Mouse (Mus musculus) right cerebral cortex, adult 18-20 months (tissue): ENCODE measurements around the gene Dcaf7.

Experiments used
- DNase-seq: peaks from one replicate; pipeline ENCODE4 v3.0.0; 2022; ENCODE audit warnings: mixed read lengths

The Dcaf7 gene

DNA sequence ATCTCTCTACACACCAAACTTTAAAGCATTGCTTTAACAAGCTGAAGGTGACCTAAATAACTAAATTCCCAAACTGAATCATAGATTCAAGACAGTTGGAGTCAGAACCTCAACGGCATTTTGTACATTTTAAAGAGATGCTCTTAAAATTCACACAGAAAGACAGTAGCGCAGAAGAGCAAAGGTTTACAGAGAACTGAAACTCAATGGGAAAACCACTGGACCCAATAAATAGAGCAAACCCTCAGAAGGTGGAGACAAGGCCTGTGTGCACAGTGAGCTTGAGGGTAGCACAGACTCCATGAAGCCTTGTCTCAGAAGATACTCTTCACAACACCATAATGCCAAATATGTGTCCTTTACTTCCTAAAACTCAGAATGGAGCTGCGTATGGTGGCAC is 9.1 kb downstream of the Dcaf7 start:
- DNase-seq, result no peak

DNA sequence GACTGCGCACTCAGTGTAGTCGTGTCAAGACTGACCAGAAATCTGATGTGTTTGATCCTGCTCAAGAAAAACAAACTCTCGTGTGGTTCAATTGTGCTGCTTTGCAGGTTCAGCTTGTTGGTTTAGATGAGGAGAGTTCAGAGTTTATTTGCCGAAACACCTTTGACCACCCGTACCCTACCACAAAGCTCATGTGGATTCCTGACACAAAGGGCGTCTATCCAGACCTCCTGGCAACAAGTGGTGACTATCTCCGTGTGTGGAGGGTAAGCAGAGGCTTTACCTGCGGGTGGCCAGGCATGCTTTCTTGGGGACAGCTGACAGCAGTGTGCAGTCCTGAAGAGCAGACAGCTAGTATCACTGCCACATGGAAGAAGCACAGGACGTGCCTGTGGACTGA is 9.9 kb downstream of the Dcaf7 start:
- no peak for DNase-seq

DNA sequence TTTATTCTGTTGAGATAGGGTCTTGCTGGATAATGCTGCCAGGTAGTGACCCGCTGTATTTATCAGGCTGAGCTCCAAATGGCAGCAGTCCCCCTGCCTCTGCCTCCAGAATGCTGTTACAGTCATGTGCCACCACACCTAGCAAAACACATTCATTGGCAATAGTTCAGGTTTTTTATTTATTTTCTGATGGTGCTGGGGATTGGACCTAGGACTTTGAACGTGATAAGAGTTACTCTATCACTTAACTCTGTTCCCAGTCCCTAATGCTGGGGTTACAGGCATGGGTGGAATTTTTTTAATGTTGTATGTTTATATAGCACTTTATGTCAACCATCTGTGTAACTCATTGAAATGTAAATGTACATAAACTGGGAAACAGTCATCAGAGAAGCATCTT is 17.2 kb downstream of the Dcaf7 start:
- DNase-seq, result no peak

DNA sequence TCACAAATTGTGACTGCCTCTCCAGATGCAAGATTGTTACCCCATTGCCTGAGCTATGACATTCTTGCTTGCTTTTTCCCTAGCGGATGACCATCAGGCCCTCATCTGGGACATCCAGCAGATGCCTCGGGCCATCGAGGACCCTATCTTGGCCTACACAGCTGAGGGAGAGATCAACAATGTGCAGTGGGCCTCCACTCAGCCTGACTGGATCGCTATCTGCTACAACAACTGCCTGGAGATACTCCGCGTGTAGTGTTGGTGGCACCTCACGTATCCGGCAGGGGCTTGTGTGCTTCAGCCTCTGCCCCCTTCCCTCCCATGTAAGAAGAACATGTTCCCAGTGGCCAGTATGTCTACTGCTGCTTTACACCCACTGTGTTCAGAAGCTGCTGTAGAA is 17.9 kb downstream of the Dcaf7 start:
- no peak for DNase-seq

DNA sequence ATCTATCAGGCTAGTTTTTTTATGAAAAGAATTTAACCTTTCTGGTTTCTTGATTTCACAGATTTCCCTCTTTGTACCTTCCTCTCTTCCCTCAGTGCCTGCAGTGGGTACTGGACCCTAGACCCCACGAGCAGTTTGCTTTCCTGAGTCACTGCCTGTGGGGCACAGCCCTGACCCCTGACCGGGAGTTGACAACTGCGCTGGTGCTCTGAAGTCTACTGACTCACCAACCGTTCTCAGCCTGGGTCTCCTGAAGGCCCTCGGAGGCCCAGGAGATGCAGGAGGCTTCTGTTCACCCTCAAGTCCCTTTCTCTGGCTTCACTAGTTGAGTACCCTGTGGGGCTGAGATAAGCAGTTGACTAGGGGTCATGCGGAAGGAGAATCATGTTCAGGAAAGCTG is 18.7 kb downstream of the Dcaf7 start:
- DNase-seq, result no peak

DNA sequence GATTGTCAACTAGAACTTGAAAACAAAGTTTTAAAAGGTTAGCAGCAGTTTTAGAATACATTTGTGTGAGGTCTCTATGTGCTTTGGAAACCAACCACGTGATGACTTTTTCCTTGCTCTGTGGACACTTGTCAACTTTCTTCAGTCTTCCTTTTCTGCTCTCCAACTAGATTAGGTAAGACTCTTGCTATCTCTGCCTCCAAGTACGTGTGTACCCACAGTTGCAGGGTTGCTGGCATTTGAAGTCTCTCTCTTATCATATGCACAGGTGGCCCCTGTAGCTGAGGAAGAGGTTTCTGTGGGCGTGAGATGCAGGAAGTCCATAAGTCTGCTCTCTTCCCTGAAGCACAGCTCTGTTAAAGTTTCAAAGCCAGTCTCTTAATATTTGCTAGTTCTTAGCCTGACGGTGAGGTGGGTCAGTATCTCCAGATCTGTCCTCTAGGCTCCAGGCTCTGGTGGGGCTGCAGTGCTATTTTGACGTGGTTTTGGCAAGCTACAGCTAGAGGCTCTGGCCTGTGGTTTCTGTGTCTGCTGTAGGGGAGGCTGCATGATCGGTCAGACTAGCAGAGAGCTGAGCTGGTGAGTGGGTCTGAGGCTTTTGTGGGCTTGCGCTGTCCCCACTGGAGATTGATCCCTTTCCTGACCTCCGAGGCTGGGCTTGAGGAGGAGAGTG is 20.3 kb downstream of the Dcaf7 start:
- no peak for DNase-seq

DNA sequence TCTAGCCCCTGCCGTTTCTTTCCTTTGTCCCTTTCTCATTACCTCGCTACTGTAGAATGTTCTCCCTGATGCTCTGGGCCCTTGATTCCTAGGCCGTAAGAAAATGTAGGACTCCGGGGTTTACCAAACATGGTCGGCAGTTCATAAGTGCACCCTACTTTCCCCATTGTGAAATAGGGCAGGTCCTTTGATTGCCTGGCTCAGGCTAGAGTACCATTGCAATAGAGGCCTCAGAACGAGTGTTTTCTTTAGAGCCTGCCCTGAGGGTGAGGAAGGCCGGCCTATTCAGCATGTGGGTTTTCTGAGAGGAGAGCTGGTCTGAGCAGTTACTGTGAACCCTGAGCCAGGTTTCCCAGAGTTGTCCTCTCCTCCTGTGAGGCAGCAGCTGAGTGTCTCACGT is 21.3 kb downstream of the Dcaf7 start:
- DNase-seq, result no peak

DNA sequence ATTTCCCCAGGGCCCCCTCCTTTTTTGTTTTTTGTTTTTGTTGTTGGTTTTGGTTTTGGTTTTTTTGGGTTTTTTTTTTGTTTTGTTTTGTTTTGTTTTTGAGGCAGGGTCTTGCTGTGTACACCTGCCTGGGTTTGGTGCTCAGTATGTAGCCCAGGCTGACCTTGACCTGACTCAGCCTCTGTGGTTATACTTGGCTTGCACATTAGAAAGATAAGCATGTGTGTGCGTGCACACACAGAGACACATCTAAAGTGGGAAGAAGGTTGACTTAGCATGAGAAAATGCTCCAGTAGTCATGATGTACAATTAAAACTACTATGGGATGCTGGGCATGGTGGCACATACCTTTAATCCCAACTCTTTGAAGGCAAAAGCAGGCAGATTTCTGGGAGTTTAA is 23.9 kb downstream of the Dcaf7 start:
- DNase-seq, result no peak

DNA sequence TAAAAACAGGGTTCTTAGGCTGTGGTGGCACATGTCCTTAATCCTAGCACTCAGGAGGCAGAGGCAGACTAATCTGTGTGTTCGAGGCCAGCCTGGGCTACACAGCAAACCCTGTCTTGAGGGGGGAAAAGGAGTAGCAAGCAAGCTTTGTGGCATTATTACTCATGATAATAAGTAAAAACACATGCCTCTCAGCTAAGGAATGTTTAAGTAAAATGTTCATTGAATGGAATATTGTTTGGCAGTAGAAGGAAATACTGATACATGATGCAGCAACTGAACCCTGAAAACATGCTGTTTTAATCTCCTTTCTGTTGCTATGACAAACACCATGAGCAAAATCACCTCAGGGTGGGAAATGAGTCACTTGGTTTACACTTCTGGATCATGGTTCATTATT is 24.6 kb downstream of the Dcaf7 start:
- DNase-seq, result no peak

DNA sequence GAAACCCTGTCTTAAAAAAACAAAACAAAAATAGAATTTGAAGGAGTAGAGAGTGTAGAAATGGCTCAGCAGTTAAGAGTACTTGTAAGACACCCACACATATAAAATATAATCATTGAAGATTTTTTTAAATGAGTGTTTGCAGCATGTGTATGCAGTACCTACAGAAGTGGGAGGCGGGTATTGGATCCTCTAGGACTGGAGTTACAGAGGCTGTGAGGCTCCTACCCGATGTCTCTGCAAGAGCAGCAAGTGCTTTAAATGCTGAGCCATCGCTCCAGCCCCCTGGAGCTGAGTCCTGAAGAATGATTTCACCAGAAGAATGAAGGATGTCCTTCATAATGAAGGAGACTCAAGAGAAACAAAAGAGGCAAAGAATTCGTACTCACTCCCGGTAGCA is 27.1 kb downstream of the Dcaf7 start:
- DNase-seq, result peak; percentile 47

DNA sequence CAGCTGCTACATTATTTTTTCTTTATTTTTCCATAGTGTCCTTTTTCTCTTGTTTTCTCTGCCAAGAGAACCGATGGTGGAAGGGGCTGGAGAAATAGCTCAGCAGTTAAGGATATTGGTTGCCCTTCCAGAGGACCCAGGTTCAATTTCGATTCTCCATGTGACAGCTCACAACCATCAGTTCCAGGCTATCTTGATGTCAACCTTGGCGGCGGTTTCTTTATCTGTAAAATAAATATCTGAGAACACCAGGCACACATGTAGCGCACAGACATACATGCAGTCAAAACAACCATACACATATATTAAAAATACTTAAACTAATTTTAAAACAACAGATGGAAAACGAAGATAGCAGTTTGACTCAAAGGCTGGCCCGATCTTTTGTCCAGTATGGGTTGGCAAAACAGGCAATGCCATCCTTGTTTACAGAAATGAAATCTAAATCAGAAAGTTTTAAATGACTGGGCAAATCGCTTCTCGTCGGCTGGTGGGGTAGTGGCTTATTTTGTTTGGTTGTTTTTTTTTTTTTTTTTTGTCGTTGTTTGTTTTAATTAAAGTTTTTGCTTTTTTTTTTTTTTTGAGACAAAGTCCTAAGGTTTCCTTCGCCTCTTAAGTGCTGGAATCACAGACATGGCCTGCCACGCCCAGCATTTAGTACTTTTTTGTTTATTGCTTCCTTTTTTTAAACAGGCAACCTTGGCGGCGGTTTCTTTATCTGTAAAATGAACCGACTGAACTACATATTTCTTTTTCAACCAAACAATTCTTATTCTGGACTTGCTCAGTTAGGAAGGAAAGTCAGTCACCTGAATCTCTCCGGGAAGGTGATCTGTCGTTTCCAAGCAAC is 28.6 kb downstream of the Dcaf7 start:
- no peak for DNase-seq

DNA sequence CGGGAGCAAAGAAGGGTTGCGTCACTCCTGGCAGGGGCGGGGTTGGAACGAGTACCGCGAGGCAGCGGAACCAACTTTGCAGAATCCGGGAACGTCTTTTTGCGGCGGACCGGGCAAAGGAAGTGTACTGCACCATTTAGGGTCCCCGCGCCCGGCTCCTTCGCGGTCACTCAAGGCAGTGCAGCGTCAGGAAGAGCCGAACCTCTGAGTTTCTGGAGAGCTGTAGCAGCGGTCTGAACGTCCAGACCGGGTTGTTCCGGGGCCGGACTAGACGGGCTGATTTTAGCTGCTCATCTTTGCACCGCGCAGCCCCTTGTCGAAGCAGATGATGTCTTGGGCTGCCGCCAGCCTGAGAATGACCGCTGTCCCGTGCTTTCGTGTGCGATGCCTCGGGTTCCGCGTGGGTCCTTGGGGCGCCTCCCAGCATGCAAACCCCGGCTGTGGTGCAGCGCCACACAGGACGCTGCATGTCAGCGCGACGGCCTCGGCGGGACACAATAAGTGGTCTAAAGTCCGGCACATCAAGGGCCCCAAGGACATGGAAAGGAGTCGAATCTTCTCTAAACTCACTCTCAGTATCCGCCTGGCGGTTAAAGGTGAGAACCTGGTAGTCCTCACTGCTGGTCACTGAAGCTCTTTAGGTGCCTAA is 29.4 kb downstream of the Dcaf7 start, which contains the start of gene Taco1:
Gene Taco1 (plus strand): TSS at position 139 of the 649 bp plus-strand sequence.
- peak; percentile 96 for DNase-seq

DNA sequence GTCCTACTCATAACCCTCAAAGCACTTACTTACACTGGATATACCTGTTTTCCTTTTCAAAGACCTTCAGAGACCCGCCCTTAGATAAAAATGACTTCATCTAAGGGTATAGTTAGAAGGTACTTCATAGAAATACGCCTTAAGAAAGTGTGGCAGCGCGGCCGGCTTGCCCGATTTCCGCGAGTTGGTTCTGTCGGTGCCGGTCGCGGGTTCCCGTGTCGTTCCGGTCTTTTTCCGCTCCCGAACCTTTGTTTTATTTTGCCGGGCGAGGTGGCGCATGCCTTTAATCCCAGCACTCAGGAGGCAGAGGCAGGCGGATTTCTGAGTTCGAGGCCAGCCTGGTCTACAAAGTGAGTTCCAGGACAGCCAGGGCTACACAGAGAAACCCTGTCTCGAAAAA is 29.9 kb downstream of the Dcaf7 start:
- peak; percentile 46 for DNase-seq

DNA sequence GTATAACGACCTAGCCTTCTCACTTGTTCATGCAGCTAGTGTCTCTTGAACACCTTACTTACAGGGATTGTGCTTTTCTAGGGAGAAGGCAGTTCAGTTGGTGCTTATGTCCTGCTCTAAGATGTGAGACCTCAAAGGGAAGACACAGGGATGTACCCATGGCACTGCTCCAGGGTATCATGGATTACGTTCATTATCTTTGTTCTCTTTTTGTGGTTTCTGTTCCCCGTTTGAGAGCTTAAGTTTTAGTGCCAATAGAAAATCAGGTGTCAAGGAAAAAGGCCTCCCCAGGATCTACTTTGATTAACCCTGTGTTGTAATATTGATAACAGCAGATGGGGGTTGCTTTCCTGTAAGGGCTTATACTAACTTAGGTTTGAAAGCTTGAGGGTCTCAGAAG is 37.1 kb downstream of the Dcaf7 start:
- DNase-seq, result no peak

DNA sequence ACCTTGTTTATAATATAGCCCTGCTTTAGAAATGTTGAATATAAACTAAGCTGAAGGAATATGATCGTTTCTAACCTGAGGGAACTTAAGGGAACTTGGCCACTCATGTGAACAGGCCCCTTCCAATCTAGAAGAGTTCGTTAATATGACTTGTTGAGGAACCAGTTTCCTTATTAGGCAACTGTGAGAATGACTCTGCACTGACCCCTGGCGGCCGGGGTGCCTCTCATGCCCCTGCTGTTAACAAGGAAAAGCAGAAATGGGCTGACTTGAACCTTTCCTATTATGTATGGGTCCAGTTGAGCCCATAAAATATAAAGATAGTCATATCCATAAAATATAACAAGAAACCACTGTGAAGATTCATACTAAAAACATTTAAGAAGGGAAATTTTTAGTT is 39.6 kb downstream of the Dcaf7 start:
- DNase-seq, result peak; percentile 39

DNA sequence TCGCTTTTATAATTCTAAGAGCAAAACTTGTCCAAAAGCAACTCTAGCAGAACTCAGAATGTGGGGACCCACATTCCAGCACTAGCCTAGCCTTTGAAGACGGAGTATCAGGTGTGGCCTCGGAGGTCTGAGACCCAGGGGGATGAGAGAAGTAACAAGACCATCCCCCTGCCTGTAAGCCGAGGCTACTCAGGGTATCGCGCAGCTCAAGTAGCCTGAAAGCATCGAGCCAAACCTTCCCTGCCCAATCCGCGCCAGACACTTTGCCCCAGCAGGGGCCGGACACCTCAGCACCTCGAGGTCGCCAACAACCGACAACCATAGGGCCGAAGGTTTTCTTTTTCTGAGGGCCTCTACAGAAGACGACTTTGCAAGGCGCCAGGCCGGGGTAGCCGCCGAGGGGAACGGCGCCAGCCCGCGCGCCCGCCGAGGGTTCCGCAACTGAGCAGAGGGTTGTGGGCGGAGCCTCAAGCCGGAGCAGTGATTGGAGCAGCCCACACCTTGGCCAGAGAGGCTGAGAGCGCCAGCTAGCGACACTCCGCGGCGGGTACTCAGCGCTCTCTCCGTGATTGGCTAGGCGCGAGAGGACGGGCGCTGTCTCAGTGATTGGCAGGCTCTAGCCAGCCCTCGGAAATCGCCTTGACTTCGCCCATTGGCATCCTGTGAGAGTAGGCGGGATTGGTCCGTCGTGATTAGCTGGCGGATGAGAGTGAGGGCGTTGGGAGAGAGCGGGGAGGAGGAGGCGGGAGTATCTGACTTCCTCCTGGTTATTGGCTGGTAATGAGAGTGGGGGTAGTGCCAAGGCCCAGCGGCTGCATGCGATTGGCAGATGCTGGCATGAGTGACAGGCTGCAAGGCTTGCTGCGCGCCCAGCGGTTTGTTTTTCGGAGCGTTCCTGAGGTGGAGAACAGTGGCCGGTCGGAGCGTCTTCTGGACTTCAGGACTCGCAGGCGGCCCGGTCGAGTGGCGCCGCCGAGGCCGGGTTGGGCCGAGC is 47.3 kb downstream of the Dcaf7 start, which contains the start of gene Map3k3:
Gene Map3k3 (plus strand): TSS at position 906 of the 994 bp plus-strand sequence.
- peak; percentile 100 for DNase-seq

DNA sequence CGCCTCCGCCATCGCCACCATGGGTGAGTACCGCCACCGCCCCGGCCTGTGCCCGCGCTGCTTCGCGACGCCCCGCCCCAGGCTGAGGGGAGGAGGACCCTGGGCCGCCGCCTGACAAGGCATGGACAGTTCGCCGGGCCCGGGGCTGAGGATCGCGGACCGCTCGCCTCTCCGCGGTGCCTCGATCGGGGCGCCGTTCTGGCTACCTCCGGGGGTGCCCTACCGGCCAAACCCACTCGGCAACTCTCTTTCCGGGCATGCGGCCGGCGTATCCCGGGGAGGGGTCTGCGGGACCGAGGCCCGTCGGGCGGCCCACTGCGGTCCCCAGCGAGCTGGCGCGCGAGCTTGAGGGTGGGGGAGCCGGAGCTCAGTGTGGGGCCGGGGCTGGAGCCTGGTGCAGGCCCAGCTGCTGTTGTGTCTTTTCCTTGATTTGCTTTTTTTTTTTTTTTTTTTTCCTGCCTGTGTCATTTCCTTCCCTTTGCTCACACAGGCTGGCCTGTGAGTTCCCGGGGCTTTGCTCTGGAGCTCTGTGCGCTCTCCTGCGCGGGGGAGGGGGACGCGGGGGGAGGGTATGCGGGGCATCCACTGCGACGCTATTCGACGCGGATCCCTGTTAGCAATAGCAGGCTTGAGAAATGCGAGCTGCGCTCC is 48.4 kb downstream of the Dcaf7 start:
- DNase-seq, result peak; percentile 64

DNA sequence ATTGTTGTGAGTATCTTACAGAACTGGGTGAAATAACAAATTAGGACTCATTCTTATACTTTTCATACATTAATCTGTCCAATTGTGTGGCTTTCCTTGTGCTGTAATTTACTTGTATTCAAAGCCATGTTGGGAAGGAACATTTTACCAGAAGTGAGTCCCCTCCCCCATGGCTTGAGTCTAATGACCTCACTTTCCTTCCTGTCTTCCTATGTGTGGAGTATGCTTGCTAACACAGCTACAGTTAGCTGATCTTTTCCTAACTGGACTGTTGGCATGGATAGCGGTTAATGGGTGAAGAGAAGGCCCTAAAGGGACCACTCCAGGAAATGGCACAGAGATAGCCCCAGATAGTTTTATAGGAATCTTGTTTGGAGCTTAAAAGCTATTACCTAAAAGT is 61.6 kb downstream of the Dcaf7 start:
- no peak for DNase-seq

DNA sequence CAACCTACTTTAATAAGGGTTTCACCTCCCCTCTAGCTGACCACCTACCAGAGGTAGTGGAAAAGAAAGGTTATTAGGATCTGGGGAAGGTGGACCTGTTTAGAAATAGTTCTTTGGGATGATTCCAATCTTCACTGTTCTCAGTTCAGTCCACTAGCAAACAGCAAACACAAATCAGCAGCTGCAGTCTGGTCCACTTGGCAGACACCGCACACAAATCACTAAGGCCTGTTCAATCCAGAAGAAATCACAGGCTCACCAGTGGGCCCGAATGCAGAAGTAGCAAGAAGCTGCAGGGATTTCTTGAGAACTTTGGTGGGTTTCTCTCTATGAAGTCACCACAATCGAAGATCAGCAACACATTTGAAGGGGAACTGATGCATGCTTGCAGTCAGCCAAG is 66.2 kb downstream of the Dcaf7 start:
- no peak for DNase-seq

DNA sequence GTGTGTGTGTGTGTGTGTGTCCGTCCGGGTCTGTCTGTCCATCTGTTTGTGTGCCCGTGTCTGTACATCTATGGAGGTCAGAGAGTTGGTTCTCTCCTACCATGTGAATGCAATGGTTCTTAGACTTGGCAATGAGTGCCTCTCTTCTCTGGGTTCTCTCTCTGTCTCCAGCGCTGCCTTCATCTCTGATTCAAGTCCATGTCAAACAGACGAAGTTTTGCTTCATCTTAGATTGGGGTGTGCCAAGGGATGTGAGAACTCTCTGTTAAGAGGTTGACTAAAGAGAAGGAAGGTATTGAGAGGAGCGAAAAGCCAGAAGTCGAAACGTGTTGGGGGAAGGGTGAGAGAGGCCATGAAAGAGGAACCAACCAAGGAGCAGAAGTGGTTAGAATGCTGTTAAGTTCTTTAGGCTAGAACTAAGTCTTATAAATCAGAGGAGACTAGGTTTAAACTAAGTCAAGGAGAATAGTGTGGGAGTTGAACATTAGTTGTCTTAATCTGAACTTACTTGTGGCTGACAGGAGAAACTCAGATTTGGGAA is 69.4 kb downstream of the Dcaf7 start:
- no peak for DNase-seq
